Mouse (Mus musculus) forebrain, embryonic 14.5 days (tissue): ENCODE measurements around the gene Cbx2. TPM values are rescaled to one million over a fixed set of nuclear protein-coding genes. Genes with fewer than 3 reads are reported as not detected.

Experiments
- ATAC-seq: fragments of 200-750 bp; cut with Nextera tagmentation; 2 replicates; pipeline ENCODE4 v1.8.0; 2017; ENCODE audit warnings: mild to moderate bottlenecking, moderate library complexity
- DNase-seq: peaks from one replicate; pipeline ENCODE4 v3.0.0-alpha.2; 2015; ENCODE audit warnings: low spot score
- H3K27ac ChIP-seq: fragments of 300-500 bp; sonication (generic); 2 replicates; pipeline ENCODE4 v1.5.1; 2014; ENCODE audit warnings: low read depth, mild to moderate bottlenecking, control low read depth, low read length, moderate library complexity
- H3K27me3 ChIP-seq: fragments of 300-500 bp; sonication (generic); replicated peaks from 2 replicates; pipeline ENCODE4 v1.6.1; 2014; ENCODE audit warnings: low read length, control low read depth, mixed read lengths; ENCODE audit not compliant: control insufficient read depth, insufficient read depth
- H3K36me3 ChIP-seq: fragments of 300-500 bp; sonication (generic); 2 replicates; pipeline ENCODE4 v1.6.1; 2014; ENCODE audit warnings: low read length, control low read depth; ENCODE audit not compliant: control insufficient read depth, insufficient read depth
- H3K4me1 ChIP-seq: fragments of 300-500 bp; sonication (generic); 2 replicates; pipeline ENCODE4 v1.6.1; 2014; ENCODE audit warnings: antibody characterized with exemption, low read length, control low read depth; ENCODE audit not compliant: control insufficient read depth, insufficient read depth
- H3K4me2 ChIP-seq: fragments of 300-500 bp; sonication (generic); 2 replicates; pipeline ENCODE4 v1.6.1; 2014; ENCODE audit warnings: mild to moderate bottlenecking, control low read depth, low read length
- H3K4me3 ChIP-seq: fragments of 300-500 bp; sonication (generic); 2 replicates; pipeline ENCODE4 v1.5.1; 2014; ENCODE audit warnings: low read depth, low read length, control low read depth
- H3K9ac ChIP-seq: fragments of 300-500 bp; sonication (generic); 2 replicates; pipeline ENCODE4 v1.6.1; 2014; ENCODE audit warnings: mild to moderate bottlenecking, low read length, control low read depth, moderate library complexity
- H3K9me3 ChIP-seq: fragments of 300-500 bp; sonication (generic); replicated peaks from 2 replicates; pipeline ENCODE4 v1.6.1; 2016; ENCODE audit warnings: low read length, control low read depth, mixed read lengths; ENCODE audit not compliant: control insufficient read depth
- WGBS: fragments of 180-500 bp; shearing (Covaris S2); extraction: QIAGEN DNeasy Blood & Tissue Kit; methylation state at CpG from one replicate; pipeline ENCODE4 v1.1.7; 2014; 5-methylcytosine and 5-hydroxymethylcytosine counted together
- polyA plus RNA-seq: library from polyadenylated mRNA; unstranded; fragments of >200 nt; fragmentation: Nextera tagmentation; extraction: Ambion mirVana; gene quantifications from 2 replicates; pipeline ENCODE4 v1.2.1, GENCODE M21; 2014

Cbx2 gene
- polyA plus RNA-seq, 1 experiment from 2014 or later, result 19.2 TPM

GRCm38 (mm10) chr11:118992781-118993180 is 30.0 kb upstream of the Cbx2 start:
- WGBS, result 72% methylated on average over 3 of the region's 3 CpGs
- H3K9ac ChIP-seq, result no peak overlapping the region

GRCm38 (mm10) chr11:118995448-118995847 is 27.3 kb upstream of the Cbx2 start:
- H3K36me3 ChIP-seq, result no peaks in the 10 kb centered on the region

More at GRCm38 (mm10) chr11:118992781-118993180, 30.0 kb upstream of the Cbx2 start:
- H3K4me3 ChIP-seq, result no peak overlapping the region
- no peaks in the 10 kb centered on the region for H3K36me3 ChIP-seq
- DNase-seq (no peak), ATAC-seq (no peak)
- no peaks in the 10 kb centered on the region for H3K27me3 ChIP-seq
- no peak overlapping the region for H3K4me2 ChIP-seq
- no peaks in the 10 kb centered on the region for H3K9me3 ChIP-seq
- H3K4me1 ChIP-seq, result no peaks in the 10 kb centered on the region
- no peak overlapping the region for H3K27ac ChIP-seq

GRCm38 (mm10) chr11:118997182-118997581 is 25.6 kb upstream of the Cbx2 start:
- H3K27me3 ChIP-seq, result no peaks in the 10 kb centered on the region
- H3K27ac ChIP-seq, result no peak overlapping the region
- H3K4me3 ChIP-seq, result no peak overlapping the region
- no peak overlapping the region for H3K9ac ChIP-seq
- peaks cover 12% of the 10 kb centered on the region for H3K4me1 ChIP-seq
- no peaks in the 10 kb centered on the region for H3K36me3 ChIP-seq
- H3K4me2 ChIP-seq, result no peak overlapping the region
- no peaks in the 10 kb centered on the region for H3K9me3 ChIP-seq
- ATAC-seq, result no peak
- 88% methylated on average over 3 of the region's 3 CpGs for WGBS
- no peak for DNase-seq

More at GRCm38 (mm10) chr11:118995448-118995847, 27.3 kb upstream of the Cbx2 start:
- WGBS, result 24% methylated on average over 4 of the region's 4 CpGs
- Histone ChIP-seq H3K4me3 (no peak overlapping the region), H3K27ac (no peak overlapping the region), H3K9ac (peak overlapping the region; percentile 32; the same call in 1 of the 2 replicates), H3K9me3 (no peaks in the 10 kb centered on the region), H3K4me1 (peaks cover 12% of the 10 kb centered on the region), H3K27me3 (no peaks in the 10 kb centered on the region), H3K4me2 (no peak overlapping the region)
- ATAC-seq (no peak), DNase-seq (peak; percentile 37)

GRCm38 (mm10) chr11:118998540-118999265 is 24.1 kb upstream of the Cbx2 start:
- H3K27ac ChIP-seq, result peak overlapping the region; percentile 60
- ATAC-seq, result peak; percentile 80
- DNase-seq, result peak; percentile 95
- no peaks in the 10 kb centered on the region for H3K27me3 ChIP-seq
- H3K4me3 ChIP-seq, result peak overlapping the region; percentile 19
- no peaks in the 10 kb centered on the region for H3K9me3 ChIP-seq
- H3K9ac ChIP-seq, result peak overlapping the region; percentile 52
- no peaks in the 10 kb centered on the region for H3K36me3 ChIP-seq
- H3K4me2 ChIP-seq, result peak overlapping the region; percentile 55
- H3K4me1 ChIP-seq, result peaks cover 12% of the 10 kb centered on the region
- WGBS, result 6% methylated on average over 30 of the region's 30 CpGs

- peak overlapping the region; percentile 52 for H3K9ac ChIP-seq
- 2% methylated on average over 26 of the region's 26 CpGs for WGBS
Measured at GRCm38 (mm10) chr11:118999361-118999804, 23.4 kb upstream of the Cbx2 start.

GRCm38 (mm10) chr11:119000877-119001276 is 21.9 kb upstream of the Cbx2 start:
- H3K27ac ChIP-seq, result no peak overlapping the region
- no peak overlapping the region for H3K4me3 ChIP-seq
- no peak overlapping the region for H3K4me2 ChIP-seq
- ATAC-seq (no peak), DNase-seq (no peak)
- H3K9me3 ChIP-seq, result no peaks in the 10 kb centered on the region
- no peak overlapping the region for H3K9ac ChIP-seq
- H3K27me3 ChIP-seq, result no peaks in the 10 kb centered on the region
- WGBS, result 67% methylated on average over 2 of the region's 2 CpGs
- peaks cover 12% of the 10 kb centered on the region for H3K4me1 ChIP-seq
- no peaks in the 10 kb centered on the region for H3K36me3 ChIP-seq

More at GRCm38 (mm10) chr11:118999361-118999804, 23.4 kb upstream of the Cbx2 start:
- Histone ChIP-seq H3K4me1 (peaks cover 12% of the 10 kb centered on the region), H3K9me3 (no peaks in the 10 kb centered on the region), H3K27ac (peak overlapping the region; percentile 60; the same call in 1 of the 2 replicates), H3K27me3 (no peaks in the 10 kb centered on the region), H3K4me3 (peak overlapping the region; percentile 19; the same call in 1 of the 2 replicates), H3K36me3 (no peaks in the 10 kb centered on the region), H3K4me2 (peak overlapping the region; percentile 55)
- ATAC-seq (peak; percentile 69), DNase-seq (peak; percentile 75)

GRCm38 (mm10) chr11:119001493-119002128 is 21.2 kb upstream of the Cbx2 start:
- no peak for DNase-seq
- H3K9me3 ChIP-seq, result no peaks in the 10 kb centered on the region
- no peaks in the 10 kb centered on the region for H3K27me3 ChIP-seq
- H3K4me2 ChIP-seq, result no peak overlapping the region
- H3K9ac ChIP-seq, result no peak overlapping the region
- peaks cover 12% of the 10 kb centered on the region for H3K4me1 ChIP-seq
- H3K27ac ChIP-seq, result no peak overlapping the region
- H3K36me3 ChIP-seq, result no peaks in the 10 kb centered on the region
- ATAC-seq, result no peak
- WGBS, result 77% methylated on average over 4 of the region's 4 CpGs
- no peak overlapping the region for H3K4me3 ChIP-seq

GRCm38 (mm10) chr11:119005547-119006275 is 17.1 kb upstream of the Cbx2 start:
- Histone ChIP-seq H3K27me3 (no peaks in the 10 kb centered on the region), H3K36me3 (no peaks in the 10 kb centered on the region), H3K4me1 (no peaks in the 10 kb centered on the region), H3K9me3 (no peaks in the 10 kb centered on the region), H3K27ac (no peak overlapping the region), H3K4me2 (no peak overlapping the region), H3K4me3 (no peak overlapping the region), H3K9ac (no peak overlapping the region)
- DNase-seq (no peak), ATAC-seq (no peak)
- 91% methylated on average over 10 of the region's 10 CpGs for WGBS
